Mouse (Mus musculus) liver, embryonic 15.5 days (tissue): Measurements from ENCODE around the gene Bcar3. TPM values are rescaled to one million over a fixed set of nuclear protein-coding genes. Genes with fewer than 3 reads are reported as not detected.

ENCODE experiments used
- ATAC-seq: fragments of 200-750 bp; cut with Nextera tagmentation; 2 replicates; pipeline ENCODE4 v1.8.0; 2017; ENCODE audit warnings: moderate number of reproducible peaks, mild to moderate bottlenecking, moderate library complexity; ENCODE audit not compliant: insufficient read depth
- H3K27ac ChIP-seq: fragments of 300-500 bp; sonication (generic); replicated peaks from 2 replicates; pipeline ENCODE4 v1.5.1; 2015; ENCODE audit warnings: mild to moderate bottlenecking, inconsistent platforms
- H3K27me3 ChIP-seq: fragments of 300-500 bp; sonication (generic); 2 replicates; pipeline ENCODE4 v1.6.1; 2015; ENCODE audit warnings: mild to moderate bottlenecking, inconsistent platforms
- H3K36me3 ChIP-seq: fragments of 300-500 bp; sonication (generic); replicated peaks from 2 replicates; pipeline ENCODE4 v1.6.1; 2015; ENCODE audit warnings: moderate library complexity, mild to moderate bottlenecking, inconsistent platforms
- H3K4me1 ChIP-seq: fragments of 300-500 bp; sonication (generic); replicated peaks from 2 replicates; pipeline ENCODE4 v1.6.1; 2015; ENCODE audit warnings: inconsistent platforms
- H3K4me2 ChIP-seq: fragments of 300-500 bp; sonication (generic); 2 replicates; pipeline ENCODE4 v1.6.1; 2015; ENCODE audit warnings: moderate library complexity, mild to moderate bottlenecking, inconsistent platforms
- H3K4me3 ChIP-seq: fragments of 300-500 bp; sonication (generic); replicated peaks from 2 replicates; pipeline ENCODE4 v1.5.1; 2015; ENCODE audit warnings: mild to moderate bottlenecking, inconsistent platforms
- H3K9ac ChIP-seq: fragments of 300-500 bp; sonication (generic); 2 replicates; pipeline ENCODE4 v1.6.1; 2015; ENCODE audit warnings: moderate library complexity, mild to moderate bottlenecking, inconsistent platforms
- H3K9me3 ChIP-seq: fragments of 300-500 bp; sonication (generic); replicated peaks from 2 replicates; pipeline ENCODE4 v1.6.1; 2016; ENCODE audit warnings: inconsistent platforms
- WGBS: fragments of 180-500 bp; shearing (Covaris S2); methylation state at CpG from one replicate; pipeline ENCODE4 v1.1.7; 2015; ENCODE audit warnings: mixed read lengths; ENCODE audit not compliant: insufficient replicate concordance; 5-methylcytosine and 5-hydroxymethylcytosine counted together
- polyA plus RNA-seq: library from polyadenylated mRNA; unstranded; fragments of >200 nt; fragmentation: Nextera tagmentation; extraction: Ambion mirVana; gene quantifications from 2 replicates; pipeline ENCODE4 v1.2.1, GENCODE M21; 2015

The Bcar3 gene
- polyA plus RNA-seq, 1 experiment from 2014 or later: 5.2 TPM

DNA sequence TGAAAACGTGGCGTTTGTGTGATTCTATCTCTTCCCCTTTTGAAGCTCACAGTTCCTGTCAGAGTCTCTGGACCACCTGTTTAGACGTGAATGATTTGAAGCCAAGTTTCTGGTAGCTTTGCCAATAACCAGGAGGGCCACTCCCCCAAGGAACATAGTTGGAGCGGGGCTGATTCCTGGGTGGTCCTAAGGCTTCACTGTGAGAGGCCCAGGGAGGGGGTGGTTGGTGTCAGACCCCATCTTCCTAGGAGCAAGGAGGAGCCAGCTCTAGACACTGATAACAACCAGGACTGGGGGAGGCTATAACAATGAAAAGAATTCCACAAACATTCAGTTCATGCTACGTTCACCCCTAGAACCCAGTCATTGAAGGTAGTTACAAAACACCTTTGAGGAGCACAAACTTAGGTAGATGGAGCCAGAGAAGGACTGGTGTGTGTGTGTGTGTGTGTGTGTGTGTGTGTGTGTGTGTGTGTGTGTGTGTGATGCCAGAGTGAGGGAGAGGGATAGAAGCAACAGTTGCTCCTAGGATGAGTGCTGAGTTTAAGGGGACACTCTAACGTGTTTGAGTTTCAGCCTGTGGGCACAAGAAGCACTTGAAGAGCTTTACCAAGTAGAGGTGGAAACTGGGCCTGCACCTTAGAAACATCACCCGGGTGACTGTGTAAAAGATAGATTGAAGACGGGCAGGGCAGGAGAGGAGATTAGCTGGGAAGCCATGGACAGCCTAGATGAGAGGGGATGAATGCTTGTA is 111.4 kb downstream of the Bcar3 start:
- no peak overlapping the region for H3K4me2 ChIP-seq
- no peaks in the 10 kb centered on the region for H3K9me3 ChIP-seq
- ATAC-seq: no peak
- no peak overlapping the region for H3K4me3 ChIP-seq
- WGBS: 34% methylated on average over 8 of the region's 8 CpGs
- no peak overlapping the region for H3K9ac ChIP-seq
- no peaks in the 10 kb centered on the region for H3K27me3 ChIP-seq
- H3K4me1 ChIP-seq: no peaks in the 10 kb centered on the region; the same call in 1 of the 2 replicates
- no peak overlapping the region for H3K27ac ChIP-seq
- no peaks in the 10 kb centered on the region for H3K36me3 ChIP-seq

GRCm38 (mm10) chr3:122406416-122406815 is 112.5 kb downstream of the Bcar3 start:
- no peak overlapping the region for H3K27ac ChIP-seq
- no peak for ATAC-seq
- no peak overlapping the region for H3K4me2 ChIP-seq
- no peak overlapping the region for H3K4me3 ChIP-seq
- H3K9ac ChIP-seq: no peak overlapping the region
- H3K36me3 ChIP-seq: no peaks in the 10 kb centered on the region
- H3K4me1 ChIP-seq: no peaks in the 10 kb centered on the region; the same call in 1 of the 2 replicates
- H3K9me3 ChIP-seq: no peaks in the 10 kb centered on the region
- H3K27me3 ChIP-seq: peaks cover 4% of the 10 kb centered on the region; the same call in 1 of the 2 replicates
- 45% methylated on average over 8 of the region's 8 CpGs for WGBS

- 61% methylated on average over 6 of the region's 6 CpGs for WGBS
- Histone ChIP-seq H3K27me3 (peaks cover 4% of the 10 kb centered on the region; the same call in 1 of the 2 replicates), H3K27ac (no peak overlapping the region), H3K36me3 (no peaks in the 10 kb centered on the region), H3K4me1 (no peaks in the 10 kb centered on the region), H3K4me3 (no peak overlapping the region), H3K4me2 (no peak overlapping the region), H3K9ac (no peak overlapping the region), H3K9me3 (no peaks in the 10 kb centered on the region)
- no peak for ATAC-seq
These were observed 113.8 kb downstream of the Bcar3 start for GRCm38 (mm10) chr3:122407757-122408156.

DNA sequence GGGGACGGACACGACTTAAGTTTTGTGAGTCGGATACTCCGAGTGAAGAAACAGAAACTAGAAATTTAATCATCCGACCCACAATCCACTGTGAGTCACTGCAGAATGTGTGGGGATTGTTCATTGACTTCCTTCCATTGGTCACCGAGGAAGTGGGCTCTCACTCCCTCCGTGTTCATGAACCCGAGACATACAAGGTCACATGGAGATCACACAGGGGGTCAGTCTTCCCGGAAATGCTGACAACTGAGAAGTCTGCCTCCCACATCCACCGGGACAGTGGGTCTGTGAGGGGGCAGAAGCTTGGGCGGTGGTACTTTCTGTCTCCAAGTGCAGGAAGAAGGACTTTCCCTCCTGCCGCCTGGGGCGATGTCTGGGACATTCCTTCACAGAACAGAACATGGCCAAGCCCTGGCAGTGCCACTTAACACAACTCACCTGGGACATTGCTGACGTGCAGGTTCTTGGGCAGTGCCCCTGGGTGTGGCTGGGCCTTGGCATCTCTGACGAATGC is 114.9 kb downstream of the Bcar3 start:
- no peaks in the 10 kb centered on the region for H3K4me1 ChIP-seq
- H3K4me3 ChIP-seq: no peak overlapping the region
- 54% methylated on average over 15 of the region's 15 CpGs for WGBS
- H3K27me3 ChIP-seq: peaks cover 4% of the 10 kb centered on the region; the same call in 1 of the 2 replicates
- no peak overlapping the region for H3K9ac ChIP-seq
- H3K9me3 ChIP-seq: no peaks in the 10 kb centered on the region
- no peak for ATAC-seq
- H3K36me3 ChIP-seq: no peaks in the 10 kb centered on the region
- H3K4me2 ChIP-seq: no peak overlapping the region
- H3K27ac ChIP-seq: no peak overlapping the region

GRCm38 (mm10) chr3:122411590-122411989 is 117.7 kb downstream of the Bcar3 start:
- Histone ChIP-seq H3K9ac (no peak overlapping the region), H3K9me3 (no peaks in the 10 kb centered on the region), H3K27ac (no peak overlapping the region), H3K4me3 (no peak overlapping the region), H3K27me3 (peaks cover 7% of the 10 kb centered on the region; the same call in 1 of the 2 replicates), H3K4me2 (no peak overlapping the region), H3K4me1 (0 out of 2 replicates have a peak, but pooled peaks cover 4% of the 10 kb centered on the region), H3K36me3 (no peaks in the 10 kb centered on the region)
- WGBS: 72% methylated on average over 2 of the region's 2 CpGs
- ATAC-seq: no peak

GRCm38 (mm10) chr3:122413729-122414561 is 120.0 kb downstream of the Bcar3 start:
- no peaks in the 10 kb centered on the region for H3K36me3 ChIP-seq
- peaks cover 20% of the 10 kb centered on the region for H3K27me3 ChIP-seq
- H3K9ac ChIP-seq: no peak overlapping the region
- peaks cover 4% of the 10 kb centered on the region; the same call in 1 of the 2 replicates for H3K4me1 ChIP-seq
- no peak for ATAC-seq
- H3K27ac ChIP-seq: no peak overlapping the region
- 36% methylated on average over 17 of the region's 17 CpGs for WGBS
- no peak overlapping the region for H3K4me2 ChIP-seq
- H3K9me3 ChIP-seq: no peaks in the 10 kb centered on the region
- no peak overlapping the region for H3K4me3 ChIP-seq

GRCm38 (mm10) chr3:122414868-122415267 is 120.9 kb downstream of the Bcar3 start:
- ATAC-seq: no peak
- Histone ChIP-seq H3K9me3 (no peaks in the 10 kb centered on the region), H3K4me1 (peaks cover 4% of the 10 kb centered on the region; the same call in 1 of the 2 replicates), H3K27ac (no peak overlapping the region), H3K27me3 (peaks cover 29% of the 10 kb centered on the region), H3K4me2 (no peak overlapping the region), H3K9ac (no peak overlapping the region), H3K4me3 (no peak overlapping the region), H3K36me3 (no peaks in the 10 kb centered on the region)
- WGBS: 54% methylated on average over 8 of the region's 8 CpGs

DNA sequence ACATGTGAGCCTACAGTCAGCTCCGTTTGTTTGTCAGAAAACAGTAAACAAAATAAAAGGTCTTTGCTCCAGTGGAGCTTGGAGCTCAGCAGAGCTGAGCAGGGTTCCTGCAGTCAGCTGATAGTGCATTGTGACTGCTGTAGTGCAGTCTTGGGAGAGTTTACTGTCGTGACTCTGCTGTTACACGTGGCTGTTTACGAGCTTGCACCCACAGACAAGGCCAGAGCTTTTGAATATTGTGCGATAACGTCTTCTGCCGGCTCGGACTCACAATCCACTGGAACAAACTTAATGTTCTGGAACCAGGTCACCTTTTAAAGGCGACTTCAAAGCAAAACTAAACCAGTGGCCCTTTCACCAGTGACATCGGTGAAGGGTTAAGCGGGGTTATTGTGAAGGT is 123.5 kb downstream of the Bcar3 start:
- Histone ChIP-seq H3K4me3 (no peak overlapping the region), H3K27ac (no peak overlapping the region), H3K27me3 (peaks cover 52% of the 10 kb centered on the region), H3K4me1 (peaks cover 7% of the 10 kb centered on the region; the same call in 1 of the 2 replicates), H3K36me3 (no peaks in the 10 kb centered on the region), H3K9ac (no peak overlapping the region), H3K9me3 (no peaks in the 10 kb centered on the region), H3K4me2 (no peak overlapping the region)
- WGBS: 48% methylated on average over 11 of the region's 11 CpGs
- no peak for ATAC-seq

DNA sequence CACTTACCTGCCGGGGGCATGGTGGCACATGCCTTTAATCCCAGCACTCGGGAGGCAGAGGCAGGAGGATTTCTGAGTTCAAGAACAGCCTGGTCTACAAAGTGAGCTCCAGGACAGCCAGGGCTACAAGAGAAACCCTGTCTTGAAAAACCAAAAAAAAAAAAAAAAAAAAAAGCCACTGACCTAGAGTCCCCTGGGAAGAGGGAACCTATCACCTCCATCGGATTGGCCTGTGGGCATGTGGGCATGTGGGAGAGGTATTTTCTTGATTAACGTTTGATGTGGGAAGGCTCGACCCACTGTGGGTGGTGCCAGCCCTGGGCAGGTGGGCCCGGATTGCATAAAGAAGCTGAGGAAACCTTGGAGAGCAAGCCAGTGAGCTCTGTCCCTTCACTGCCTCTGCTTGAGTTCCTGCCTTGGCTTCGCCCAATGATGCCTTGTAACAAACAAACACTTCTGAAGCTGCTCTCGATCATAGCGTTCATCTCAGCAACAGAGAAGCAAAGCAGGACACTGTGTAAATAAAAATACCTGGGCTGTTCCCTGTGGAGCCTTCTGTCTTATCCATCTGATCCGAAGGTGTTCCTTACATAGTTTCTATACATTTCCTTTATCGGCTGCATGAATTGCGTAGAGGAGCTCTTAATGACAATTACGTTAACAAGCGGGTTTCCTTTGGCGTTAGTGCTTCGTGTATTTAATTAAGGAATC is 124.8 kb downstream of the Bcar3 start:
- 24% methylated on average over 16 of the region's 16 CpGs for WGBS
- Histone ChIP-seq H3K4me3 (peak overlapping the region; percentile 61), H3K27me3 (peaks cover 54% of the 10 kb centered on the region), H3K4me2 (peak overlapping the region; percentile 65), H3K27ac (no peak overlapping the region), H3K36me3 (no peaks in the 10 kb centered on the region), H3K4me1 (peaks cover 12% of the 10 kb centered on the region), H3K9ac (no peak overlapping the region), H3K9me3 (no peaks in the 10 kb centered on the region)
- ATAC-seq: no peak

GRCm38 (mm10) chr3:122419610-122420409 is 125.9 kb downstream of the Bcar3 start:
- Histone ChIP-seq H3K27ac (peak overlapping the region; percentile 62), H3K4me3 (peak overlapping the region; percentile 61), H3K4me1 (peaks cover 11% of the 10 kb centered on the region), H3K36me3 (no peaks in the 10 kb centered on the region), H3K9me3 (no peaks in the 10 kb centered on the region), H3K9ac (peak overlapping the region; percentile 54; the same call in 1 of the 2 replicates), H3K4me2 (peak overlapping the region; percentile 65), H3K27me3 (peaks cover 54% of the 10 kb centered on the region)
- under 1% methylated on average over 63 of the region's 63 CpGs for WGBS
- peak; percentile 64 for ATAC-seq
